Mouse (Mus musculus) intestine, embryonic 16.5 days (tissue): ENCODE measurements around the gene Zfp853. TPM values are rescaled to one million over a fixed set of nuclear protein-coding genes. Genes with fewer than 3 reads are reported as not detected.

Experiments used
- ATAC-seq: fragments of 200-750 bp; cut with Nextera tagmentation; 2 replicates; pipeline ENCODE4 v1.8.0; 2017; ENCODE audit warnings: moderate TSS enrichment, moderate library complexity
- H3K27ac ChIP-seq: fragments of 300-500 bp; sonication (generic); 2 replicates; pipeline ENCODE4 v1.5.1; 2014; ENCODE audit warnings: mild to moderate bottlenecking, low read length
- H3K27me3 ChIP-seq: fragments of 300-500 bp; sonication (generic); replicated peaks from 2 replicates; pipeline ENCODE4 v1.6.1; 2014; ENCODE audit warnings: low read length, control low read depth, mixed read lengths; ENCODE audit not compliant: control insufficient read depth, insufficient read depth
- H3K36me3 ChIP-seq: fragments of 300-500 bp; sonication (generic); 2 replicates; pipeline ENCODE4 v1.6.1; 2014; ENCODE audit warnings: low read length, control low read depth; ENCODE audit not compliant: control insufficient read depth, insufficient read depth
- H3K4me1 ChIP-seq: fragments of 300-500 bp; sonication (generic); 2 replicates; pipeline ENCODE4 v1.6.1; 2014; ENCODE audit warnings: low read length, control low read depth, mixed read lengths; ENCODE audit not compliant: control insufficient read depth, insufficient read depth
- H3K4me2 ChIP-seq: fragments of 300-500 bp; sonication (generic); 2 replicates; pipeline ENCODE4 v1.6.1; 2014; ENCODE audit warnings: low read depth, low read length, control low read depth
- H3K4me3 ChIP-seq: fragments of 300-500 bp; sonication (generic); 2 replicates; pipeline ENCODE4 v1.5.1; 2014; ENCODE audit warnings: mild to moderate bottlenecking, low read length
- H3K9ac ChIP-seq: fragments of 300-500 bp; sonication (generic); 2 replicates; pipeline ENCODE4 v1.6.1; 2014; ENCODE audit warnings: low read depth, low read length
- H3K9me3 ChIP-seq: fragments of 300-500 bp; sonication (generic); 2 replicates; pipeline ENCODE4 v1.6.1; 2016; ENCODE audit warnings: low read length, control low read depth; ENCODE audit not compliant: control insufficient read depth
- WGBS: fragments of 180-500 bp; shearing (Covaris S2); extraction: QIAGEN DNeasy Blood & Tissue Kit; methylation state at CpG from one replicate; pipeline ENCODE4 v1.1.7; 2014; 5-methylcytosine and 5-hydroxymethylcytosine counted together
- polyA plus RNA-seq: library from polyadenylated mRNA; unstranded; fragments of >200 nt; fragmentation: Nextera tagmentation; extraction: Ambion mirVana; gene quantifications from 2 replicates; pipeline ENCODE4 v1.2.1, GENCODE M21; 2015

The Zfp853 gene
- polyA plus RNA-seq, result not detected in 2 replicates

- no peak for ATAC-seq
- H3K4me1 ChIP-seq, result peaks cover 12% of the 10 kb centered on the region
- H3K9ac ChIP-seq, result peak within 1 kb of the TSS; percentile 64
- H3K9me3 ChIP-seq, result no peaks in the 10 kb centered on the region
- no peak within 1 kb of the TSS for H3K27ac ChIP-seq
- H3K36me3 ChIP-seq, result peaks cover 1% of the 10 kb centered on the region; the same call in 1 of the 2 replicates
- 4% methylated on average over 26 of the region's 38 CpGs for WGBS
- H3K27me3 ChIP-seq, result peaks cover 49% of the 10 kb centered on the region
- peak within 1 kb of the TSS; percentile 77 for H3K4me2 ChIP-seq
- H3K4me3 ChIP-seq, result peak within 1 kb of the TSS; percentile 46
Measured at GRCm38 (mm10) chr5:143293404-143293803, at the start of gene Zfp853. Gene Zfp853 (minus strand): TSS chr5:143293623.

- H3K36me3 ChIP-seq, result no peaks in the 10 kb centered on the region
- WGBS, result 44% methylated on average over 6 of the region's 6 CpGs
- H3K4me2 ChIP-seq, result no peak overlapping the region
- ATAC-seq, result no peak
- no peaks in the 10 kb centered on the region for H3K4me1 ChIP-seq
- no peak overlapping the region for H3K27ac ChIP-seq
- H3K9ac ChIP-seq, result no peak overlapping the region
- no peak overlapping the region for H3K4me3 ChIP-seq
- H3K27me3 ChIP-seq, result no peaks in the 10 kb centered on the region
- no peaks in the 10 kb centered on the region for H3K9me3 ChIP-seq
Measured at GRCm38 (mm10) chr5:143339603-143340002, 46.2 kb upstream of the Zfp853 start.

GRCm38 (mm10) chr5:143336559-143336958 is 43.1 kb upstream of the Zfp853 start:
- no peak for ATAC-seq
- Histone ChIP-seq H3K9me3 (no peaks in the 10 kb centered on the region), H3K4me3 (no peak overlapping the region), H3K4me2 (no peak overlapping the region), H3K4me1 (no peaks in the 10 kb centered on the region), H3K27ac (no peak overlapping the region), H3K36me3 (no peaks in the 10 kb centered on the region), H3K27me3 (0 out of 2 replicates have a peak, but pooled peaks cover 3% of the 10 kb centered on the region), H3K9ac (no peak overlapping the region)
- WGBS, result 60% methylated on average over 6 of the region's 6 CpGs

GRCm38 (mm10) chr5:143335089-143335460 is 41.7 kb upstream of the Zfp853 start:
- Histone ChIP-seq H3K27ac (no peak overlapping the region), H3K4me2 (no peak overlapping the region), H3K27me3 (0 out of 2 replicates have a peak, but pooled peaks cover 3% of the 10 kb centered on the region), H3K36me3 (no peaks in the 10 kb centered on the region), H3K4me1 (0 out of 2 replicates have a peak, but pooled peaks cover under 1% of the 10 kb centered on the region), H3K9ac (no peak overlapping the region), H3K9me3 (no peaks in the 10 kb centered on the region), H3K4me3 (no peak overlapping the region)
- 63% methylated on average over 7 of the region's 7 CpGs for WGBS
- no peak for ATAC-seq

- no peak for ATAC-seq
- no peaks in the 10 kb centered on the region for H3K36me3 ChIP-seq
- H3K4me2 ChIP-seq, result no peak overlapping the region
- no peaks in the 10 kb centered on the region for H3K9me3 ChIP-seq
- 70% methylated on average over 14 of the region's 14 CpGs for WGBS
- 0 out of 2 replicates have a peak, but pooled peaks cover 3% of the 10 kb centered on the region for H3K27me3 ChIP-seq
- 0 out of 2 replicates have a peak, but pooled peaks cover 5% of the 10 kb centered on the region for H3K4me1 ChIP-seq
- no peak overlapping the region for H3K27ac ChIP-seq
- H3K9ac ChIP-seq, result no peak overlapping the region
- no peak overlapping the region for H3K4me3 ChIP-seq
Measured at GRCm38 (mm10) chr5:143334418-143335088, 41.1 kb upstream of the Zfp853 start.

- no peaks in the 10 kb centered on the region for H3K9me3 ChIP-seq
- ATAC-seq, result no peak
- no peaks in the 10 kb centered on the region for H3K36me3 ChIP-seq
- H3K27me3 ChIP-seq, result 0 out of 2 replicates have a peak, but pooled peaks cover 3% of the 10 kb centered on the region
- H3K4me1 ChIP-seq, result 0 out of 2 replicates have a peak, but pooled peaks cover 5% of the 10 kb centered on the region
- peak overlapping the region; percentile 26; the same call in 1 of the 2 replicates for H3K4me2 ChIP-seq
- no peak overlapping the region for H3K4me3 ChIP-seq
- WGBS, result 12% methylated on average over 5 of the region's 5 CpGs
- no peak overlapping the region for H3K27ac ChIP-seq
- no peak overlapping the region for H3K9ac ChIP-seq
Measured at GRCm38 (mm10) chr5:143333872-143334271, 40.4 kb upstream of the Zfp853 start.

- H3K4me3 ChIP-seq, result peak within 1 kb of the TSS; percentile 69
- peaks cover 18% of the 10 kb centered on the region for H3K36me3 ChIP-seq
- H3K4me1 ChIP-seq, result peaks cover 13% of the 10 kb centered on the region
- ATAC-seq, result peak; percentile 87
- H3K27me3 ChIP-seq, result no peaks in the 10 kb centered on the region
- peak within 1 kb of the TSS; percentile 38; the same call in 1 of the 2 replicates for H3K27ac ChIP-seq
- under 1% methylated on average over 57 of the region's 57 CpGs for WGBS
- peak within 1 kb of the TSS; percentile 87 for H3K9ac ChIP-seq
- H3K9me3 ChIP-seq, result no peaks in the 10 kb centered on the region
- peak within 1 kb of the TSS; percentile 70 for H3K4me2 ChIP-seq
Measured at GRCm38 (mm10) chr5:143328690-143329495, 35.5 kb upstream of the Zfp853 start, which contains the start of gene Zdhhc4. Gene Zdhhc4 (minus strand): TSS chr5:143329256.

GRCm38 (mm10) chr5:143317288-143317610 is 23.8 kb upstream of the Zfp853 start:
- ATAC-seq, result no peak

GRCm38 (mm10) chr5:143316605-143317287 is 23.3 kb upstream of the Zfp853 start:
- H3K4me2 ChIP-seq, result no peak overlapping the region
- H3K27me3 ChIP-seq, result no peaks in the 10 kb centered on the region
- H3K4me1 ChIP-seq, result peaks cover 15% of the 10 kb centered on the region
- whole genome bisulfite sequencing, result 94% methylated on average over 5 of the region's 5 CpGs
- peaks cover 15% of the 10 kb centered on the region for H3K36me3 ChIP-seq
- H3K9ac ChIP-seq, result no peak overlapping the region
- H3K4me3 ChIP-seq, result no peak overlapping the region
- no peak for ATAC-seq
- no peaks in the 10 kb centered on the region for H3K9me3 ChIP-seq
- H3K27ac ChIP-seq, result no peak overlapping the region

More at GRCm38 (mm10) chr5:143317288-143317610, 23.8 kb upstream of the Zfp853 start:
- Histone ChIP-seq H3K4me3 (no peak overlapping the region), H3K27ac (no peak overlapping the region), H3K4me1 (peaks cover 15% of the 10 kb centered on the region), H3K36me3 (peaks cover 20% of the 10 kb centered on the region), H3K9me3 (no peaks in the 10 kb centered on the region), H3K9ac (no peak overlapping the region), H3K4me2 (no peak overlapping the region), H3K27me3 (no peaks in the 10 kb centered on the region)
- 88% methylated on average over 8 of the region's 8 CpGs for WGBS
